Mouse (Mus musculus) fibroblast of lung, adult 2 months (primary cell): Measurements from ENCODE around the gene 1700010I14Rik.

ENCODE experiments used
- DNase-seq: peaks from one replicate; pipeline ENCODE4 v3.0.0-alpha.2; 2011; ENCODE audit warnings: low read depth

1700010I14Rik gene

DNA sequence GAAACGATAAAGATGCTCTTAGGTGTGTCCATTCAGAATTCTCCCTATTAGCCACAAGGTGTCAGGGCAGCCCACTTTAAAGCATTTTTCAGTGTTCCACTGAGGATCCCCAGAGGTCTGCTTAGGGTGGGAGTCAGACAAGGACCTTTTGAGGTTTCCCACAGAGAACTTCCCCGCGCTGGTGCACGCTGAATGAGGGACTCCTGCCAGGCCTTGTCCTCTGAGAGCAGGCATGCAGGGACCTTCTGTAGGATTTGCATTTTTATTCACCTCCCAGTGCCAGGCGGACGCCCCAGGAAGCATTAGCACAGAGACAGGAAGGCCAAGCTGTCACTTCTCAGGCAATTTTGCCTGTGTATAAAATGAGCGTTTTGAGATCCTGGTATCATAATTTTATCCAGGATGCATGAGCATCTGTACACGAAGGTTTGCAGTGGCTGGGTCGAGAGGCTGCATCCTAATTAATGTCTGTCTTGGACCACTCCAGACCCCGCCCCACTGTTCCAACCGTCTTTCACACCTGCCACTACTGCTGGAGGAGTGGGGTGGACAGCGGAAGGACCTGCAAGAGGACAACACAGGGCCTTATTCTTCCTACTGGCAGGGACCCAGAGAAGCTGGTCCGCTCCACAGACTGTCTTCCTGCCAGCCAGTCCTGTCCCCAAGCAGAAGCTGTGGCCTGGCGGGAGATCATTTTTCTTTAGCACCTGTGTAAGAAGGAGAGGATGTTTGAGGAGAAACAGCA is 35.2 kb downstream of the 1700010I14Rik start:
- no peak for DNase-seq

DNA sequence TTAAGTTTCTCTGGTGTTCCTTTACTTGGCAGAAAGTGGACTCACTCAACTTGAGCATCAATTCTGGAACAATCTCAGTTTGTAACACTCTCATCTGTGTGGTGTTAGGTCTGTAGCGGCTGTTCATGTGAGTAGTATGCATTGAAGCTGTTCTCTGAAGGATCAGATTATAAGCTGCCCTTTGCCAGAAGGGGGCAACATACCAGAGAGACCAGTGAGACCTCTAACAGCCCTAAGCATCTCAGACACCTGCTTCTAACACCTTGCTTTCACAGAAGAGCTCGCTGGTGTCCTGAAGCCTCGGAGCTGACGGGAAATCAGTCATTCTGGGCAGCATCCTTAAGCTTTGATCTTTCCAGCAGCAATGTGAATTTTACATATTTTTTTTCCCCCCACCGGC is 42.0 kb downstream of the 1700010I14Rik start:
- DNase-seq, result no peak

DNA sequence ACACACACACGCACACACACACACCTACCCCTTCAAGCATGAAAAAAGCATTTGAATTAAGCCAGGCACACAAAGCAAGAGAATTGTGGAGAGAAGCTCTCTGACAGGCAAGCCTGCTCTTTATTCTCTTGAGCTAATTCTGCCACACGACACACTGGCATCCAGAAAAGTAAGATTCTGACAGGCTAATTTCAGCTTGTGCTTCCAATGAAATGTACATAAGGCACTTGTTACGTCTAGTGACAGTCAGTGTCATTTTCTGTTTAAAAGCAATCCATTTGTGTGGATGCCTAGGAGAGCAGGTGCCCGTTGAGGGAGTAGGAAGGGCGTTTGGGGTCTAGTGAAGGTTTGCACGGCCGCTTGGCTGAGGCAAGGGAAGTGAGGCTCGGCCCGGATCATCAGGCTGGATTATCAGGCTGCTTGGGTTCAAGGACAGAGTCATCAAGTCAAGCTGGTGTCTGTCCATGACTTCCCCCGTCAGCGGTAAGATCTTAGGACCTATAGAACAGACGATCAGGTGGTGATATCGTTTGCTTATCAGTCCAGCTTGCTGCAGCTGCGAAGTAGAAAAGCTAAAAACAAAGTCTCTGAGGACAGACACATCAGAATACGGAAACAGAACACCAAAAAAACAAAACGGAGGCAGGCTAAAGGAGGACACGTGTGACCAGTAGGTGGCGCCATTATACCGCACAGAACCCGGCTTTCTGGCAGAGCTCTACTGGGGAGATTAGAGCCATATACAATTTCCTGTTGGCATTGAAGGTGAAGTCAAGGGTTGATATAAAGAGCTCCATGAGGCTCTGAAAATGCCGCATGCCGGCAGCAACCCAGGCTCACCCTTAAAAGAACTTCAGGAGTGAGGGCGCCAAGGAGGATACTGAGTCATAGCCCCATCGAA is 43.4 kb downstream of the 1700010I14Rik start:
- peak; percentile 20 for DNase-seq

DNA sequence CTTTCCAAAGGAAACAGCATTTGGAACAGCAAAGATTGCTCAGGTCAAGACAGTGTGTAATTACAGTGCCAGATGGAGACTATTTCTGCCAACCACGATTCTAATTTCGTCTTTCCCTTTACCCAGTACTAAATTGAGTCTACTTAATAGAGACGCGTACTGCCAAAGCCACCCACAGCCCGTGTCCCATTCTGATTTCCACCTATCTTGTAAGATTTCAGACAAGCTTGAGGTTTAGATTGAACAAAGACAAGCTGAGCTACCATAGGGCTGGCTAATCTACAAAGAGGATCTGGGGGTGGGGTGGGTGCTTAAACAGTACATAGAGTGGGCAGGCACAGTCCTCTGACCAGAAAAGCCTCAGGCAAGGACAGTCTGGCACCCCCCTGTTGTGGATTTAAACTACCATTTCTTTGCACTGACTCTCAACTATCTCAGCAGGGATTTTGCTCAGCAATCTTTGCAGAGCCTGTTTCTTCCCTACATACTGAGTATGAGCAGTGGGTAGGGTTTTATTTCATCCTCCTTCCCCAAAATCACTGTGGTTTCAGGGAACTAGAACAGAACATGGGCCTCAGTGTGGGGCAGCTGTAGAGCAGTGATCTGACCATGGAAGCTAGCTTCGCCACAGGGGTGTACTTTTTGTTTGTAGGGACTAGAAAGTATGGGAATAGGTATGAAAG is 44.4 kb downstream of the 1700010I14Rik start:
- DNase-seq, result no peak

DNA sequence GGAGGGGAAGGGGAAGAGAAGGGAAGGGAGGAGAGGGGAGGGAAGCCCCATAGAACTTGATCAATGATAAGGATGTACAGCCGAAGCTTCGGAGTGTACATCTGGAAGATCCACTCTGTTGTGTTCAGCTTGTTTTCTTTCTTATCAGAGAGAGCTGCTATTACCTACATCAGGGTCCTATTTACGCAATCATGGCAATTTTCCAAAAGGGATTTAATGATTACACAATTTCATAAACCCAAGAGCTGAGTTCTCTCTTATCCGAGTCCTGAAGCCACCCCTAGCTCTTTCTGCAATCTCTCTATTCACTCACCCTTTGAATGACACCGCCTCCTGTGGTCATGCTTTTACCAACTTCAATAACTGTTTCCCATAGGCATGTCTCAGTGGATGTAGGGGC is 45.4 kb downstream of the 1700010I14Rik start:
- no peak for DNase-seq

DNA sequence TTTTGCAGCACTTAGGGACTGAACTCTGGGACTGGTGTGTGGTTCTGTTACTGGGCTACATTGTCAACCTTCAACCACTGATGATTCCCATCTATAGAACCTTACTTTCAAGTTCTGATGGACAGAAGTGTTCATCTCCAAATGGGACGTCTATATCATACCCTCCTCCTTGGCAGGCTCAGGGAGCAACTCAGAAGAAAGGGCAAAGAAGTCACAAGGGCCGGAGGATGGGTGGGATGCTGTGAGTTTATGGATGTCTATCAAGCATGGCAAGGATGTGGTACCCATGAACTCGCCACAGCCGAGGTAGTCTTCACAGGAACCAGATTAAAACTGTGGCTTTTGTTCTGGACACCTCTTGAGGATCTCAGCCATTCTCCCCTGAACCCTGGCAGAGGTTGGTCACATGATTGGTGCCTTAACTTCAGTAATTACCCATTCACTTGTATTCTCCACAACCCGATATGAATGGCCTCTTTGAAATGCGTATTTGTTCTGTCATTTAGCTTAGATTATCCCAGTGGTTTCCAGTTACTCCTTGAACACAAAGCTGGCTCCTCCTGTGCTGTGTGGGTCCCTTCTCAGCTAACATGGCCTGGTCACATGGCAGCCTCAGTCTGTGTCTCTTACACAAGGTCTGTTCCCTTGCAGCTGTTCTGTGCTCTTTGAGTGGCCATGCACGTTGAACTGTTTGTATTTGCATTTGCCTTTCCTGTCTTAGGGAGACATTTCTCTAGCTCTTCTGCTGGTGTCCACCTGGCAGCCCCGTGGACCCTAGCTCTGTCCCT is 47.6 kb downstream of the 1700010I14Rik start:
- no peak for DNase-seq

DNA sequence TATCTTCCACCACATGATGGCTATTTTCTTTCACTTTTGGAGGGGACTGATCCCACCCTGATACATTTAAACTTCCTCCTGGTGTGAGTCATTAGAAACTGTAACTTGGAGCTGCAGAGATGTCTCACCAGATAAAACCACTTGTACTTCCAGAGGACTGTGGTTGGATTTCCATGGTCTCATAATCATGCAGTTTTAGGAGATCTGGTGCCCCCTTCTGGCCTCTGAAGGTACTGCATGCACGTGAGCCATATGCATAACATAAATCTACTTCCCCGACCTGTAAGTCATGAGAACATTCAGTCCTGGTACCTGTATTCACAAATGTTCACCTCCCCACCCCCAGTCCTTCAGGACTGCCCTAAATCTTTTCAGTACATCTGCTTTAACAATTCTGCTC is 54.6 kb downstream of the 1700010I14Rik start:
- no peak for DNase-seq

DNA sequence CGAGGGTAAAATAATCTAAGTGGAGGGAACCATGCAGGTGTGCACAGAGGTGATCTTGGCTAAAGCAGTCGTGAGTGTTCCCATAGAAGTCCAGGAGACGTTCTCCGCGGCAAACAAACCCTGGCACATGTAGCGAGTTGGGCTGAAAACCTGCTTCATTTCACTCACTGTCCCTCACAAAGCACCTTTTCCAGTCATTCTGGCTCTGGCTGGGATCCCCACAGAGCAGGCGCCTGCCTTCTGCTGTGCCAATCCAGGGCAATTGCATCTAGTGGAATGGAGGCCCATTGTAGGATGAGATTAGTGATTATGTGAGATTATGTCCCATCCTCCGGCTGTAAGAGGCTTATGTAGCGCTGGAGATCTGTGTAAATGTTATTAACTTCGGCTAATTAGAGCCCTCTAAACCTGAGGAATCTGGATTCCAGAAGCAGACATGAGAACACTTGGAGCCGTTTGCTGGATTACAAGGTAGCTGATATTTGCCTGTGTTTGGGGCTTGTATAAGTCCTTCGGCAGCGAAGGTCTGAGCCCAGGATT is 64.4 kb downstream of the 1700010I14Rik start:
- no peak for DNase-seq

DNA sequence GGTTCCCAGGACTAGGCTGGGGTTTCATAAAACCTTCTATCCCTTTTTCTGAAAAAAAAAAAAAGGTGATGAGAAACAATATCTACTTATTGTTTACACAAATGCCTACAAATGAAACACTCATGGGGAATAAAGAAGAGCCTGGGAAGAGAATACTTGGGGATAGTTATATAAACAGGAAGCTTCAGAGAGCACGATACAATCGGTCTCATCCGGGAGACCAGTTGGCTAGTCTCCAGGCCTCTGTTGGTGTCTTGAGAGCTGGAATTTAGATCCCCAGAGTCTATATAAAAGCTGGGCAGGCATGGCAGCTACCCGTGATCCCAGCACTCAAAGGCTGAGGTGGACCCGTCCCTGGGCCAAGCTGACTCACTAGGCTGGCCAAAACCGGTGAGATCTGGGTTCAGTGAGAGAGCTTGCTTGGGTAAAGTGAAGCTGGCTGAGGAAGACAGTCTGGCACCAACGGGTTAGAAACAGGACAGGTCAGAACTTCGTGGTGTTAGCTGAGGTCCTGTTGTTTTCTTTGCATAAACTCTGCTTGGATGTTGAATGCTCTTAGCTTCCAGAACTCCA is 71.3 kb downstream of the 1700010I14Rik start:
- DNase-seq, result no peak
